Comparison of ENCODE assay signal across 12 mouse cellular contexts in the genomic region with DNA sequence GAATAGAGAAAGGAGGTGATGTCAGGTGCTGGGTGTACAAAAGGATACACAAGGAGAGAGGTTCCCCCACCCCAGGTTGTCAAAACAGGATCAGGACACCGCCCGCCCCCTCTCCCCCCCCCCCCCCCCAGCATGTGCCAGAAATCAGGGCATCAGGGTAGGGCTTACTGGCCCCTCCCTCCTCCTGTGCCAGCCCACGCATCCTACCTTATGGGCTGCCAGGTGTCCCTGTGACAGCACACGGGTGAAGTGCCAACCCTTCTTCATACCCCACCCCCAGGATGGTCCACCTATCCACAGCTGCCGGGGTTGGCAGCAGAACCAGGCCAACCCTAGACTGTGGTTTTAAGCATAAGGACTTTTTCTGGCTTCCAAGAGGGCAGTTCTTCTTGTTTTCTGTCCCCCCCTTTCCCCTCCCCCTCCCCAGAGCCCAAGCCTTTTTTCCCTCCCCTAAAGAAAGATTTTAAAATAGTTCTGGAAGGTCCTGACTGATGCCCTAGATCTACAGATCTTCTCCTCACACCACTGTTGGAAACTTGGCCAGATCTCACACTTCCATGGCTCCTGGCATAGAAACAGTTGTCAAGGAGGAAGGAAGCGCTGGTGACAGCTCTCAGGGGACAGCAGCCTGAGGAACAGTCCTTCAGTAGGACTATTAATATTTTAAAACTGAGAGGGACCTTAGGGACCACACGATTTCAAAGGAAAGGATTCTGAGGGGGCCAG.
DNase-seq lines count a peak whose midpoint lies in the region; ATAC-seq lines count a peak whose summit lies in the region.
"Had no signal": no experiment of that assay in that cellular context is flagged by ENCODE, and none has a peak within 500 bp of the region (broad histone marks: within the 10 kb centered on the region; RNA-seq: fewer than 3 reads in every experiment).

No protein-coding gene starts in this region.

- ATAC-seq in cerebellum, adult (ENCODE audit: insufficient number of reproducible peaks, low FRiP score, low TSS enrichment), result peak; percentile 67
- ATAC-seq: intestine, embryonic 15.5 days had no signal

- no peak for DNase-seq in cerebellum, postnatal 4 days (ENCODE audit: low spot score in 2 of 2)
- DNase-seq in kidney, postnatal 14 days, result peak; percentile 34
- no peak for DNase-seq in kidney, adult 9 months
- peak; percentile 49 for DNase-seq in thymus, postnatal 14 days
- no peak for DNase-seq in thymus, adult 18-20 months
- no peak for DNase-seq in right cerebral cortex, postnatal 14 days
- DNase-seq in spleen, postnatal 14 days (ENCODE audit: low spot score in 2 of 2), result no peak
- DNase-seq: adrenal gland, postnatal 25 days; embryo, embryonic 11 days; right cerebral cortex, postnatal 4 days had no signal

Comparison
In these comparisons a context has a peak if more than half of its experiments do, and no peak if none do; other contexts are left out.
1. DNase-seq: peak in kidney, postnatal 14 days (single experiment) and thymus, postnatal 14 days (single experiment); none in cerebellum, postnatal 4 days (0 of 2), kidney, adult 9 months (single experiment), thymus, adult 18-20 months (0 of 2), right cerebral cortex, postnatal 14 days (single experiment) and spleen, postnatal 14 days (0 of 2).